Mouse (Mus musculus) heart, embryonic 13.5 days (tissue): ENCODE data around the gene Dip2c. TPM values are rescaled to one million over a fixed set of nuclear protein-coding genes. Genes with fewer than 3 reads are reported as not detected.

Source experiments
- ATAC-seq: fragments of 200-750 bp; cut with Nextera tagmentation; 2 replicates; pipeline ENCODE4 v1.8.0; 2017; ENCODE audit warnings: moderate TSS enrichment; ENCODE audit not compliant: insufficient number of reproducible peaks, low FRiP score, low TSS enrichment; ENCODE audit errors: extremely low read depth
- H3K27ac ChIP-seq: fragments of 300-500 bp; sonication (generic); replicated peaks from 2 replicates; pipeline ENCODE4 v1.5.1; 2015; ENCODE audit warnings: moderate library complexity, mild to moderate bottlenecking, inconsistent platforms
- H3K27me3 ChIP-seq: fragments of 300-500 bp; sonication (generic); replicated peaks from 2 replicates; pipeline ENCODE4 v1.6.1; 2015; ENCODE audit warnings: mild to moderate bottlenecking, inconsistent platforms
- H3K36me3 ChIP-seq: fragments of 300-500 bp; sonication (generic); 2 replicates; pipeline ENCODE4 v1.6.1; 2015; ENCODE audit warnings: mild to moderate bottlenecking, inconsistent platforms
- H3K4me1 ChIP-seq: fragments of 300-500 bp; sonication (generic); 2 replicates; pipeline ENCODE4 v1.6.1; 2015; ENCODE audit warnings: inconsistent platforms
- H3K4me2 ChIP-seq: fragments of 300-500 bp; sonication (generic); 2 replicates; pipeline ENCODE4 v1.6.1; 2015; ENCODE audit warnings: inconsistent platforms, mild to moderate bottlenecking, moderate library complexity
- H3K4me3 ChIP-seq: fragments of 300-500 bp; sonication (generic); 2 replicates; pipeline ENCODE4 v1.5.1; 2015; ENCODE audit warnings: moderate library complexity, mild to moderate bottlenecking, inconsistent platforms
- H3K9ac ChIP-seq: fragments of 300-500 bp; sonication (generic); 2 replicates; pipeline ENCODE4 v1.6.1; 2015; ENCODE audit warnings: inconsistent platforms, mild to moderate bottlenecking, moderate library complexity
- H3K9me3 ChIP-seq: fragments of 300-500 bp; sonication (generic); 2 replicates; pipeline ENCODE4 v1.6.1; 2016; ENCODE audit warnings: inconsistent platforms
- WGBS: fragments of 180-500 bp; shearing (Covaris S2); methylation state at CpG from one replicate; pipeline ENCODE4 v1.1.7; 2015; ENCODE audit warnings: mixed read lengths; 5-methylcytosine and 5-hydroxymethylcytosine counted together
- polyA plus RNA-seq: library from polyadenylated mRNA; unstranded; fragments of >200 nt; fragmentation: Nextera tagmentation; extraction: Ambion mirVana; gene quantifications from 2 replicates; pipeline ENCODE4 v1.2.1, GENCODE M21; 2015

The Dip2c gene
- polyA plus RNA-seq, 1 experiment from 2014 or later = 4.2 TPM

DNA sequence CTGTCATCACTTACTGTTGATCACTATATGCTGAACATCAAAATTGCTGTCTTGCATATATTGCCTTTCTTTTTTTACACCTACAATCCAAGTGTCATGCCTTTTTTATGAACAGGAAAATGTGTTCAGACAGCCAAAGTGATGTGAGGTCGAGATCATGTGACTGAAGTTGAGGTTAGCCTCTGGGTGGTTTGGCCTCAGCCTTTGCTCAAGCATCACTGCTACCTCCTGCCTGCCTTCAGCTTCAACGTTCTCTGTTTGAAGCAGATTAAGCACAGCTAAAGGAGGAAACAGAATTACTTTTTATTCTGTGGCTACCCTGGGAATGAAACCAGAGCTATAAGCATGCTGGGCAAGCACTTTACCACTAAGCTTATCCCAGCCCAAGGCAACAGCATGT, 13.6 kb downstream of the Dip2c start:
- Histone ChIP-seq H3K27ac (no peak overlapping the region), H3K4me3 (no peak overlapping the region), H3K4me2 (no peak overlapping the region), H3K9ac (no peak overlapping the region), H3K36me3 (no peaks in the 10 kb centered on the region), H3K4me1 (peaks cover 4% of the 10 kb centered on the region), H3K9me3 (no peaks in the 10 kb centered on the region), H3K27me3 (no peaks in the 10 kb centered on the region)
- ATAC-seq = no peak
- 52% methylated on average over 2 of the region's 2 CpGs for WGBS

DNA sequence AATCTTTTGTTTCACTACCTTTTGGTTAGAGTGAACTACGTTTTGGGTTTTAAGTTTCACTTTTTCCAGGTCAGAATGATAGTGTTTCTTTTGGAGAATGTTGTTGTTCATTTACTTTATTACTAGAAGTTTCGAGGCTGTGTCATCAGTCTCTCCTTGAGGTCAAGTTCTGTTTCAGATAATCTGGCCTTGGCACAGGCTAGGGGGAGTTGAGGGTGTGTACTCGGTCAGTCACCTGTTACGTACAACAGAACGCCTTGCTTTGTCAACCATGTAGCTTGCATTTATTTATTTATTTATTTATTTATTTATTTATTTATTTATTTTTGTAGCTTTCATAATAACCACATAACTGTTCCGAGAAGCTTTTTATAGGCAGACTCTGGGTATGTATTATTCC, 20.0 kb downstream of the Dip2c start:
- 71% methylated on average over 6 of the region's 6 CpGs for WGBS
- no peak overlapping the region for H3K27ac ChIP-seq
- ATAC-seq = no peak
- H3K4me2 ChIP-seq = no peak overlapping the region
- H3K27me3 ChIP-seq = no peaks in the 10 kb centered on the region
- H3K9ac ChIP-seq = no peak overlapping the region
- no peak overlapping the region for H3K4me3 ChIP-seq
- no peaks in the 10 kb centered on the region for H3K36me3 ChIP-seq
- peaks cover 29% of the 10 kb centered on the region for H3K4me1 ChIP-seq
- H3K9me3 ChIP-seq = no peaks in the 10 kb centered on the region

DNA sequence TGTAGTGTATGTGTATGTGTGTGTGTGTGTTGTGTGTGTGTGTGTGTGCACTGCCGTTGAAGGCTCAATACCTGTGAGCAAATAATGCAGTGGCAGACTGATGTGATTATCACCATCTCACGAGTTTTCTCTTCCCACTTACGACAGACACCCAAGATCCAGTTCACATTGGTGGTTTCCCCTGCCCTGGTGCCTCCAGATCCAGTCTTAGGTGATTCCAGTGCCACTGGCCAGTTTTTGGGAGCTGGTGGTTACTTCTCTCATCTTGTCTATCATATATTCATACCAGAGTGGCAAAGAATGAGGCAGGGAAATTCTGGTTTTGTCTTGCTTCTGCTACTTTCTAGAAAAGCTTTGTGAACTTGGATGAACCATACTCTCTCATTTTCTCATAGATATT, 20.9 kb downstream of the Dip2c start:
- H3K9ac ChIP-seq = no peak overlapping the region
- H3K4me1 ChIP-seq = peaks cover 29% of the 10 kb centered on the region
- ATAC-seq = no peak
- H3K9me3 ChIP-seq = no peaks in the 10 kb centered on the region
- WGBS = 74% methylated on average over 3 of the region's 3 CpGs
- H3K27ac ChIP-seq = no peak overlapping the region
- H3K4me2 ChIP-seq = no peak overlapping the region
- H3K36me3 ChIP-seq = no peaks in the 10 kb centered on the region
- no peak overlapping the region for H3K4me3 ChIP-seq
- no peaks in the 10 kb centered on the region for H3K27me3 ChIP-seq

DNA sequence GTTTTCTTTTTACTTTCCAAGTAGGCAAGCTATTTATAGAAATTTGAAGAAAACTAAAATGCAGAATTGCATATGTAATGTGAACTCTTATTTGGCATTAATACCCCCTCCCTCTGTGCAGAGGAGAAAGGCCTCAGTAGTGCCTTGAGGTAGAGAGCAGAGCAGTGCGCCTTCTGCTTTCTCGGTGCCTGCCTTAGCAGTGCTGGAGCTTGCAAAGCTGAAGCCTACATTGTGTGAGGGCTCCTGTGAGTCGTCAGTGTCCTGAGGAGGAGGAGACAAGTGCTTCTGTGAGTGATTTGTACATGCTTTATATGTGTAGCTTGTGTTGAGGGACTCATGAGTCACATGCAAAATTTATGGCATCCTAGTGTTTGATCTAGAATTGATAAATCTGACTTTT, 21.4 kb downstream of the Dip2c start:
- WGBS = 58% methylated on average over 3 of the region's 3 CpGs
- Histone ChIP-seq H3K4me3 (no peak overlapping the region), H3K27ac (no peak overlapping the region), H3K27me3 (no peaks in the 10 kb centered on the region), H3K4me1 (peaks cover 31% of the 10 kb centered on the region), H3K9me3 (no peaks in the 10 kb centered on the region), H3K9ac (no peak overlapping the region), H3K4me2 (no peak overlapping the region), H3K36me3 (no peaks in the 10 kb centered on the region)
- no peak for ATAC-seq

DNA sequence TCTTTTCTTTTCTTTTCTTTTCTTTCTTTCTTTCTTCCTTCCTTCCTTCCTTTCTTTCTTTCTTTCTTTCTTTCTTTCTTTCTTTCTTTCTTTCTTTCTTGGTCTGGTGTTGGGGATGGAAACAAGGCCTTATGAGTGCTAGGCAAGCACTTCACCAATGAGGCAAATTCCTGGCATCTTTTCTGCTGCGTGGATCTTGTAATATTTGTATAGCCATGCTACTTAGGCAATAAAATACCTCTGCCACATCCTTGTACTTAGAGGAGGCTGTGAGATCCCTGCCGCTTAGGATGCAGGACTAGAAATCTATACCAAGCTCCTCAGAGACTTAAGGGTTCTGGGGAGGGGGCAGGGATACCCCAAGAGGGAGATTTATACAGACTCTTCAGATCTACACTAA, 23.3 kb downstream of the Dip2c start:
- H3K4me1 ChIP-seq = peaks cover 36% of the 10 kb centered on the region
- H3K9ac ChIP-seq = no peak overlapping the region; the same call in 1 of the 2 replicates
- 69% methylated on average over 2 of the region's 2 CpGs for WGBS
- H3K36me3 ChIP-seq = no peaks in the 10 kb centered on the region
- H3K4me3 ChIP-seq = no peak overlapping the region
- ATAC-seq = no peak
- H3K9me3 ChIP-seq = no peaks in the 10 kb centered on the region
- H3K4me2 ChIP-seq = no peak overlapping the region
- no peak overlapping the region for H3K27ac ChIP-seq
- H3K27me3 ChIP-seq = no peaks in the 10 kb centered on the region

DNA sequence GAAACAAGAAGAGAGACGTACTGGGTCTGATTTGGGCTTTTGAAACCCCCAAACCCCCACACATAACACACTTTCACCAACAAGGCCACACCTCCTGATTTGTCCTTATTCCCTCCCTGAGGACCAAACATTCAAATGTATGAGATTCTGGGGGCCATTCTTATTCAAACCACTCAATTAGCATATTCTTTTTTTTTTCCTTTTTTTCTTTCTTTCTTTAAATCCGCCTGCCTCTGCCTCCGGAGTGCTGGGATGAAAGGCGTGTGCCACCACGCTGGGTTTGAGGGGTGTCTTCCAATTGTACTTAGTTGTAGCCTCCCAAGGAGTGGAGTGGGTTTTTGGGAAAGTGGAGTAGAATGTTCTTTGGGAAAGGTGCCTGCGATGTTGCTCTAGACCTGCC, 32.5 kb downstream of the Dip2c start:
- Histone ChIP-seq H3K9me3 (no peaks in the 10 kb centered on the region), H3K4me3 (no peak overlapping the region), H3K4me1 (peaks cover 39% of the 10 kb centered on the region), H3K9ac (no peak overlapping the region), H3K27ac (no peak overlapping the region), H3K27me3 (no peaks in the 10 kb centered on the region), H3K36me3 (no peaks in the 10 kb centered on the region), H3K4me2 (no peak overlapping the region)
- WGBS = 73% methylated on average over 6 of the region's 6 CpGs
- ATAC-seq = no peak

DNA sequence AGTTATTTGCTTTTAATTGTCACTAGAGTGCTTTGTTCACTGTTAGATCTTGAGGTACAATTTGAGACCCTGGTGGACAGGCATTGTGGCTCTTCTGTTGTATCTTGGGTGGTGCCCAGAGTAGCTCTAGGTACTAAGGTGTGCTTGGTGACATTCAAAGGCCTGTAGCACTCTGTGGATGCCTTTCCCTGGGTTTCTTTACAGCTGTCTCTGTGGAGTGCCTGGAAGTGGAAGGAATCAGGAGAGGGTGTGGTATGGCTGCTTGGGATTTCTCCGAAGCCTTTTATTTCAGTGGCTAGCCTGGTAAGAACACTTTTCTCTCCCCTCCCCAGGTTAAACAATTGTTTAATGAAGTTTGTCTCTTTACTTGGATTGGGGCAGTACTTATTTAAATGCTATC, 34.5 kb downstream of the Dip2c start:
- H3K9me3 ChIP-seq = no peaks in the 10 kb centered on the region

DNA sequence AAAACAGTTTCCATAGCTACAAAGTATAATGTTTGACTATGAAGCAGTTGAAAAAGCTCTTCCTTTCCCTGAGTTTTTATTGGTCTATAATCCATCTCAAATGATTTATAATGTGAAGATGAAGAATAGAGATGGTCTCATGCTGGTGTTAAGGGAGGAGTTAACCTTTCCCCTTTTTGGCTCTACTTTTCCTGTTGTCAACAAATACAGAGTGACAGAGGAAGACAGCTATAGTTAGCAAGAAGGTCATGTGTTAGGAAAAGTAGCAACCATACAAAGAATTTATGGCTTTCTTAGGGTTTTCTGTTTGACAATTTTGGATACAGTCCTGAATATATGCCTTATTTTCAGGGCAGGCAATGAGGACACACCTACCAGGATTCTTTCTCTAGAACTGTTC, 36.6 kb downstream of the Dip2c start:
- H3K27me3 ChIP-seq = no peaks in the 10 kb centered on the region
- peaks cover 54% of the 10 kb centered on the region for H3K4me1 ChIP-seq
- H3K27ac ChIP-seq = 0 out of 2 replicates have a peak overlapping the region, but pooled peaks have one; percentile 77
- no peak overlapping the region for H3K4me2 ChIP-seq
- H3K9me3 ChIP-seq = no peaks in the 10 kb centered on the region
- H3K4me3 ChIP-seq = no peak overlapping the region
- no peak overlapping the region for H3K9ac ChIP-seq
- ATAC-seq = no peak
- no peaks in the 10 kb centered on the region for H3K36me3 ChIP-seq

More for the DNA sequence above, 34.5 kb downstream of the Dip2c start:
- Histone ChIP-seq H3K4me1 (peaks cover 49% of the 10 kb centered on the region), H3K9ac (no peak overlapping the region), H3K27ac (no peak overlapping the region), H3K36me3 (no peaks in the 10 kb centered on the region), H3K4me3 (no peak overlapping the region), H3K27me3 (no peaks in the 10 kb centered on the region), H3K4me2 (no peak overlapping the region)
- WGBS = 74% methylated on average over 1 of the region's 1 CpGs
- ATAC-seq = no peak

DNA sequence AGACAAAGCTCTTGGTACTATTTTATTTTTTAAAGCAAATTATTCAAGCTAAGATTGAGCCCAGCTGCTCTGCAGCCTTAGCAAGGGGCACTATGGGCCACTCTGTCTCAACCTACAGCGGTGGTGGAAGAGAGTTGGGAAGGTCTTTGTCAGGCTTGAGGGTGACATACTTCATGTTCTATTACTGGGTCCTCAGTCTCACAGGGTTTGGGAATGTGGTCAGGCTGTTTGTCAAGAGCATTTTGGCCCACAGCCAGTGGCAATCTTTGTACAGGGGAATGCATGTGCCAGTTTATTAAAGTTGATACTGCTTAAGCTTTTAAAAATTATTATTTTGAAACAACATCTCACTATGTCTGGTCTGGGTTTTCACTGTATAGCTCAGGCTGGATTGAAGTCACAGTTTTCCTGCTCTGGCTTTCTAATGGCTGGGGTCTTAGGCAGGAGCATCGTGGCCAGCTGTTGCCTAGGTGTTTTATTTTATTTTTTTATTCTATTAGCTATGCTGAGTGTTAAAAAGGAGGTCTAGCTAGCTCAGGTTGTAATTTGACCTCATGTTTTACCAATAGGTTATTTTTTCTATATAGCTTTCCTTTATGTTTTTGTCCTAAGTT, 37.9 kb downstream of the Dip2c start:
- Histone ChIP-seq H3K4me2 (no peak overlapping the region), H3K9me3 (no peaks in the 10 kb centered on the region), H3K27ac (peak overlapping the region; percentile 77), H3K36me3 (no peaks in the 10 kb centered on the region), H3K4me1 (peaks cover 54% of the 10 kb centered on the region), H3K27me3 (no peaks in the 10 kb centered on the region), H3K4me3 (no peak overlapping the region), H3K9ac (no peak overlapping the region)
- WGBS = 51% methylated on average over 2 of the region's 2 CpGs
- peak; percentile 58; the same call in 1 of the 2 replicates for ATAC-seq

DNA sequence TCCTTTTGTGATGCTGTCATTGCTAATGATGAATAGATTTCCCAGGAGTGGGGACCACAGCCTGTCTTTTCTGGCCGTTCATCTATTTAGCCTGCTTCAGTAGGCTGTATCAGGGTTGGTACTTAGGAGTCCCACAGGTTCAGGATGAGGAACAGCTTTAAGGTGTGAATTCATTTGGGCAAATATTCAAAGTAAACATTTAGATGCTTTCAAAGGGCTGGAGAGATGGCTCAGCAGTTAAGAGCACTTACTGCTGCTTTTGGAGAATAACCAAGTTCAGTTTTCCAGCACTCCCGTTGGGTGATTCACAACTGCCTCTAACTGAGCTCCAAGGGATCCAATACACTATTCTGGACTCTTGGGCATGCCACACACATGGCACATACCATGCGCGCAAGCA, 38.4 kb downstream of the Dip2c start:
- no peak overlapping the region for H3K4me3 ChIP-seq
- no peaks in the 10 kb centered on the region for H3K27me3 ChIP-seq
- peak overlapping the region; percentile 77 for H3K27ac ChIP-seq
- H3K9ac ChIP-seq = no peak overlapping the region
- WGBS = 72% methylated on average over 4 of the region's 4 CpGs
- H3K36me3 ChIP-seq = no peaks in the 10 kb centered on the region
- ATAC-seq = no peak
- H3K4me1 ChIP-seq = peaks cover 54% of the 10 kb centered on the region
- no peaks in the 10 kb centered on the region for H3K9me3 ChIP-seq
- H3K4me2 ChIP-seq = no peak overlapping the region

DNA sequence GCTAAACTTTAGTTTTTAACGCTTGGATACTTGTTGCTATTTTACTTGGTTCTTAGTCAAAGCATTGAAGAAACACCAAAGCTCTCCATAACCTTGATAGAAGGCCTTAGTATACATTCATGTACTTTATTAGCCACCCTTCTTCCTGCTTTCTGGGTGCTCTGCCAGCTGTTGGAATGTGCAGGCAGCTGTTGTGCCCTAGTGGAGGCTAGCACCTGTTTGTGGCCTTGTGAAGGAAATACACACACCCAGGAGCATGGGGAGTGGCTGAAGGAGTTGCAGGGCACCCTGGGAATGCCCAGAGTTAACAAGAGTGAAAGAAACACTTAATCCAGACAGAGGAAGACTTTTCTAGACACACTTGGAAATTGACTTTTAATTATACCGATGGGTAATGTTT, 43.4 kb downstream of the Dip2c start:
- WGBS = 70% methylated on average over 2 of the region's 2 CpGs
- Histone ChIP-seq H3K4me2 (no peak overlapping the region), H3K4me3 (no peak overlapping the region), H3K4me1 (peaks cover 17% of the 10 kb centered on the region), H3K9ac (no peak overlapping the region), H3K9me3 (no peaks in the 10 kb centered on the region), H3K36me3 (no peaks in the 10 kb centered on the region), H3K27ac (no peak overlapping the region), H3K27me3 (no peaks in the 10 kb centered on the region)
- ATAC-seq = no peak

DNA sequence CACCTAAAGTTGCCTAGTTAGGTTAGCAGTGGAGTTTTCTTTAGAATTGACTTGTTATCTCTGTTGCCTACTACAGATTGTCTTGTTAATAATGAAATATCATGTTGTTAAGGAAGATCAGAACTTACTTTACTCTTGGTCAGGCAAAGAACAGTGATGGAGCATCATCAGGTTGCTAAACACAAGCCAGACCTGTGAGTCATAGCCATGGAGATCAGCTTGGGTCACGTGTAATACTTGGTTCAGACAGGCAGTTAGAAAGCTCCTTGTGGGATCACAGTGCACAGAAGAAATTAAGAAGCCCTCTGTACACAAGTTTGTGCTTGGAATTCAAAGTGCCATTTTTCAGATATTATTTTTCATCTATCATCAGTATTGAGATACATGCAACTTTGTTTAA, 48.9 kb downstream of the Dip2c start:
- Histone ChIP-seq H3K4me1 (peaks cover 22% of the 10 kb centered on the region), H3K9me3 (no peaks in the 10 kb centered on the region), H3K4me3 (no peak overlapping the region), H3K27me3 (no peaks in the 10 kb centered on the region), H3K27ac (no peak overlapping the region), H3K4me2 (no peak overlapping the region), H3K9ac (no peak overlapping the region), H3K36me3 (no peaks in the 10 kb centered on the region)
- 41% methylated on average over 1 of the region's 1 CpGs for WGBS
- no peak for ATAC-seq
